In the genomic region with DNA sequence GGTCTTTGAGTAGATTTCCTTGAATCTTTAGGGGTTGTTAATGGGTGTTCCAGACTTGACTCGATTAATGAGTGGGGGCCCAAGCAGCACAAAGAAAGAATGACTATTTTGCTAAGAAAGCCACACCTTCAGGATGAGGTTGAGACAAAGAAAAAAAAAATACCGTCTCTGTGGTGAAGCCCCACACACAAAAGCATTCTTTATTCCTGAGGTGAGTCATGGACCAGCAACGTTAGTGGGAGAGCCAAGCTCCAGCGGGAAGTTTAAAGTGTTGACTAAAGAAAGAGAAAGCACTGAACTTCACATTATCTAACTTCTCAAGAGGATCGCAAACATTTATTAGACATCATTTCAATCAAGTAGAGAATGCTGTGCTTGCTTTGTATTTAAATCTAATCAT, we compare ENCODE assay signal across 30 mouse cellular contexts. TPM values are rescaled to one million over a fixed set of nuclear protein-coding genes. Genes with fewer than 3 reads are reported as not detected.
DNase-seq lines count a peak whose midpoint lies in the region; ATAC-seq and TF ChIP-seq lines count a peak whose summit lies in the region.
"Had no signal": no experiment of that assay in that cellular context is flagged by ENCODE, and none has a peak within 500 bp of the region (broad histone marks: within the 10 kb centered on the region; RNA-seq: fewer than 3 reads in every experiment).

No protein-coding gene starts in this region.

- no peak overlapping the region for H3ac ChIP-seq in C2C12 (ENCODE audit: control insufficient read depth, insufficient read length, low read depth)

- no peaks in the 10 kb centered on the region for H3K36me3 ChIP-seq in lung, embryonic 14.5 days (ENCODE audit: insufficient read depth)
- no peaks in the 10 kb centered on the region for H3K36me3 ChIP-seq in C2C12 (ENCODE audit: control insufficient read depth, insufficient read depth)
- H3K36me3 ChIP-seq: embryonic facial prominence, embryonic 15.5 days; forebrain, embryonic 10.5 days; heart, embryonic 13.5 days; liver, embryonic 13.5 days; midbrain, embryonic 10.5 days; neural tube, embryonic 15.5 days had no signal

- H3K4me3 ChIP-seq in lung, embryonic 14.5 days (ENCODE audit: low read depth, low read length), result no peak overlapping the region
- H3K4me3 ChIP-seq in C2C12 (ENCODE audit: insufficient read depth, poor library complexity, severe bottlenecking), result no peak overlapping the region
- H3K4me3 ChIP-seq: embryonic facial prominence, embryonic 15.5 days; forebrain, embryonic 10.5 days; heart, embryonic 13.5 days; left cerebral cortex, adult 2 months; liver, embryonic 13.5 days; midbrain, embryonic 10.5 days; neural tube, embryonic 15.5 days had no signal

- H3K9me3 ChIP-seq in lung, embryonic 14.5 days (ENCODE audit: low read depth, low read length), result no peaks in the 10 kb centered on the region
- H3K9me3 ChIP-seq: embryonic facial prominence, embryonic 15.5 days; forebrain, embryonic 10.5 days; heart, embryonic 13.5 days; liver, embryonic 13.5 days; midbrain, embryonic 10.5 days; neural tube, embryonic 15.5 days had no signal

- no peak overlapping the region for H3K4me2 ChIP-seq in lung, embryonic 14.5 days
- H3K4me2 ChIP-seq: embryonic facial prominence, embryonic 15.5 days; heart, embryonic 13.5 days; hindbrain, embryonic 14.5 days; liver, embryonic 13.5 days; neural tube, embryonic 15.5 days had no signal

- no peaks in the 10 kb centered on the region for H3K79me3 ChIP-seq in C2C12 (ENCODE audit: low read depth)

- no peak overlapping the region for H3K9ac ChIP-seq in lung, embryonic 14.5 days
- H3K9ac ChIP-seq: embryonic facial prominence, embryonic 15.5 days; heart, embryonic 13.5 days; hindbrain, embryonic 14.5 days; liver, embryonic 13.5 days; neural tube, embryonic 15.5 days had no signal

- H3K79me2 ChIP-seq in C2C12 (ENCODE audit: control insufficient read depth, insufficient read depth), result no peaks in the 10 kb centered on the region

- no peaks in the 10 kb centered on the region for H3K4me1 ChIP-seq in lung, embryonic 14.5 days (ENCODE audit: insufficient read depth)
- H3K4me1 ChIP-seq: embryonic facial prominence, embryonic 15.5 days; forebrain, embryonic 10.5 days; heart, embryonic 13.5 days; midbrain, embryonic 10.5 days; neural tube, embryonic 15.5 days had no signal

- peak overlapping the region; percentile 71; the same call in 1 of the 2 replicates for H3K27ac ChIP-seq in lung, embryonic 14.5 days (ENCODE audit: low read depth)
- H3K27ac ChIP-seq: embryonic facial prominence, embryonic 15.5 days; forebrain, embryonic 10.5 days; heart, embryonic 13.5 days; hindbrain, embryonic 14.5 days; kidney, postnatal 0 days; left cerebral cortex, adult 2 months; liver, embryonic 13.5 days; macrophage; midbrain, embryonic 10.5 days; neural tube, embryonic 15.5 days had no signal

- no peak for TF ChIP-seq CTCF in lung, embryonic 14.5 days (IDR thresholded peaks at IDR 0.05; ENCODE audit: low read depth)
- TF ChIP-seq CTCF in C2C12 (IDR thresholded peaks at IDR 0.05; ENCODE audit: control insufficient read depth, insufficient read depth, insufficient read length), result no peak

- H3K27me3 ChIP-seq in lung, embryonic 14.5 days (ENCODE audit: insufficient read depth, low read length), result no peaks in the 10 kb centered on the region
- no peaks in the 10 kb centered on the region for H3K27me3 ChIP-seq in C2C12 (ENCODE audit: control insufficient read depth, insufficient read depth, insufficient read length)
- H3K27me3 ChIP-seq: embryonic facial prominence, embryonic 15.5 days; heart, embryonic 13.5 days; neural tube, embryonic 15.5 days had no signal

- 0 out of 2 replicates have a peak, but pooled peaks have one; percentile 28 for ATAC-seq in lung, embryonic 14.5 days (ENCODE audit: insufficient read depth)
- ATAC-seq: activated CD4-positive, CD25-positive, alpha-beta regulatory T cell, adult 4 months; forebrain, embryonic 16.5 days; inflammation-experienced regulatory T-cells, adult 6 months; midbrain, embryonic 16.5 days had no signal

- WGBS in lung, embryonic 14.5 days, result 56% methylated on average over 5 of the region's 5 CpGs

- peak; percentile 53 for DNase-seq in lung, embryonic 14.5 days
- DNase-seq in lung, postnatal 4 days, result no peak
- DNase-seq in ZHBTc4 (ENCODE audit: low read depth, low spot score), result peak; percentile 6
- peak; percentile 39 for DNase-seq in lung, postnatal 36 days
- DNase-seq in cerebellum, postnatal 25 days, result no peak
- no peak for DNase-seq in heart, adult 11 months
- DNase-seq: adrenal gland, adult 8-10 months; cerebellum, adult 18-20 months; cerebellum, postnatal 14 days; gastrocnemius, postnatal 14 days; heart, adult 18-20 months; heart, postnatal 36 days; kidney, adult 18-20 months; liver, embryonic 13.5 days; right cerebral cortex, adult 18-20 months had no signal

TF ChIP-seq in C2C12, 6 proteins besides CTCF, POLR2A, EP300 and RAD21:
- TF ChIP-seq FOSL1 (IDR thresholded peaks at IDR 0.05; ENCODE audit: insufficient read depth, low read length, poor library complexity, severe bottlenecking), result peak; percentile 83
- TF ChIP-seq MYOG (IDR thresholded peaks at IDR 0.05; ENCODE audit: control insufficient read depth, extremely low read depth, insufficient read length), result no peak
- TF ChIP-seq MYOD1 (IDR thresholded peaks at IDR 0.05; ENCODE audit: control insufficient read depth, insufficient read length, low read depth), result no peak
TF ChIP-seq in C2C12: peak in this region for 1.

RNA-seq across cellular contexts. Expression of a gene that starts 24.2 kb away (rescaled TPM):
- polyA plus RNA-seq in lung, embryonic 14.5 days (2014; fragmentation: Nextera tagmentation; extraction: Ambion mirVana), result 0.27 and 0.38 TPM in 2 replicates
- polyA plus RNA-seq in C2C12 (2012; fragmentation: generic; extraction: Trizol), result 1.3 TPM
- polyA plus RNA-seq: activated CD4-positive, CD25-positive, alpha-beta regulatory T cell, adult 4 months; forebrain, embryonic 10.5 days; forebrain, embryonic 16.5 days; hindbrain, embryonic 14.5 days; inflammation-experienced regulatory T-cells, adult 6 months; limb, embryonic 14.5 days; midbrain, embryonic 10.5 days; midbrain, embryonic 16.5 days; neural tube, embryonic 15.5 days had no signal

Comparison
In these comparisons a context has a peak if more than half of its experiments do, and no peak if none do; other contexts are left out.
1. DNase-seq: peak in lung, embryonic 14.5 days (single experiment), ZHBTc4 (single experiment) and lung, postnatal 36 days (single experiment); none in lung, postnatal 4 days (0 of 2), cerebellum, postnatal 25 days (0 of 2) and heart, adult 11 months (single experiment).